Mouse (Mus musculus) hindbrain, embryonic 11.5 days (tissue): ENCODE measurements around the gene Abcg1. TPM values are rescaled to one million over a fixed set of nuclear protein-coding genes. Genes with fewer than 3 reads are reported as not detected.

Experiments
- ATAC-seq: fragments of 200-750 bp; cut with Nextera tagmentation; 2 replicates; pipeline ENCODE4 v1.8.0; 2017; ENCODE audit warnings: mild to moderate bottlenecking, moderate TSS enrichment, moderate library complexity; ENCODE audit not compliant: low FRiP score
- DNase-seq: peaks from one replicate; pipeline ENCODE4 v3.0.0-alpha.2; 2015; ENCODE audit warnings: low spot score
- H3K27ac ChIP-seq: fragments of 300-500 bp; sonication (generic); 2 replicates; pipeline ENCODE4 v1.5.1; 2014; ENCODE audit warnings: mild to moderate bottlenecking, low read depth, low read length
- H3K27me3 ChIP-seq: fragments of 300-500 bp; sonication (generic); 2 replicates; pipeline ENCODE4 v1.6.1; 2014; ENCODE audit warnings: mild to moderate bottlenecking, low read length, moderate library complexity, mixed read lengths; ENCODE audit not compliant: control insufficient read depth, insufficient read depth
- H3K36me3 ChIP-seq: fragments of 300-500 bp; sonication (generic); 2 replicates; pipeline ENCODE4 v1.6.1; 2014; ENCODE audit warnings: mild to moderate bottlenecking, low read length, moderate library complexity, mixed read lengths; ENCODE audit not compliant: control insufficient read depth, insufficient read depth
- H3K4me1 ChIP-seq: fragments of 300-500 bp; sonication (generic); replicated peaks from 2 replicates; pipeline ENCODE4 v1.6.1; 2014; ENCODE audit warnings: low read length, mixed read lengths; ENCODE audit not compliant: control insufficient read depth, insufficient read depth
- H3K4me2 ChIP-seq: fragments of 300-500 bp; sonication (generic); replicated peaks from 2 replicates; pipeline ENCODE4 v1.6.1; 2014; ENCODE audit warnings: mild to moderate bottlenecking, low read depth, low read length
- H3K4me3 ChIP-seq: fragments of 300-500 bp; sonication (generic); 2 replicates; pipeline ENCODE4 v1.5.1; 2014; ENCODE audit warnings: low read depth, low read length
- H3K9ac ChIP-seq: fragments of 300-500 bp; sonication (generic); 2 replicates; pipeline ENCODE4 v1.6.1; 2014; ENCODE audit warnings: low read depth, low read length
- H3K9me3 ChIP-seq: fragments of 300-500 bp; sonication (generic); 2 replicates; pipeline ENCODE4 v1.6.1; 2016; ENCODE audit warnings: low read length; ENCODE audit not compliant: control insufficient read depth
- WGBS: fragments of 180-500 bp; shearing (Covaris S2); extraction: QIAGEN DNeasy Blood & Tissue Kit; methylation state at CpG from one replicate; pipeline ENCODE4 v1.1.7; 2014; 5-methylcytosine and 5-hydroxymethylcytosine counted together
- polyA plus RNA-seq: library from polyadenylated mRNA; unstranded; fragments of >200 nt; fragmentation: Nextera tagmentation; extraction: Ambion mirVana; gene quantifications from 2 replicates; pipeline ENCODE4 v1.2.1, GENCODE M21; 2014

The Abcg1 gene
- polyA plus RNA-seq, 1 experiment from 2014 or later, result 10.5 TPM

DNA sequence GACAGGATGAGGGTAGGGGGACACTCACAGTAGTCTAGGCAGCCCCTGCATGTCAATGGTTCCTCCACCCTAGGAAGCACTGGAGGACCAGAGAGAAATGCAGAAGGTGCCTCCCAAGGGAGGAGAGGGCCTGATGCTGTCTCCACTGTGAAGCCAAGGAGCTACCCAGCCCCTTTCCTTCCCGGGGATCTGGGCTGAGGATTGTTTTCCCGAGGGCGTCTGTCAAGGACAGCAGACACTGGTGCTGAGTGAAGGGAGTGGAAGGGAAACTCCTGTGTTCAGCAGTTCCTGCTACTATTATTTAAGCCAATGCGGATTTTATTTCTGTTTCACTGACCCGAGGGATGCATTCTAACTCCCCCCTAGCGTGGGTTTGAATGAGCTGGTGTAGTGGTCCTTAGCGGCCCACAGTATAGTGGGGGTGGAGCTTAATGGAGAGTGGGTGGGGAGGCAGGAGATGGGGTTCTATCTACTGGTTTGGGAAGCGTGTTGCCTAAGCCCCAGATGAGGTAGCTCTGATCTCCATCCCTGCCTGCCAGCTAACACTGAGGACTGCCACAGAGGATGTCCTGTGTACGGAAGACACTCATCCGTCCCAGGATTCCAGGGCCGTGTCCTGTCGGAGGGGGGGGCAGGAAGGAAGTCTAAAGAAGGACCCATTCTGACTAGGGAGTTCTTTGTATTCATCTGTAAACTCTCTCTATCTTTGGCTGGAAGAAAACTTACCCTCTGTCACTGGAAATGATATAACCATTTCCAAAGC lies 21.8 kb downstream of the Abcg1 start:
- DNase-seq (no peak), ATAC-seq (no peak)
- Histone ChIP-seq H3K9ac (no peak overlapping the region), H3K36me3 (no peaks in the 10 kb centered on the region), H3K4me3 (no peak overlapping the region), H3K4me1 (peaks cover 5% of the 10 kb centered on the region; the same call in 1 of the 2 replicates), H3K9me3 (no peaks in the 10 kb centered on the region), H3K27ac (no peak overlapping the region), H3K4me2 (no peak overlapping the region), H3K27me3 (no peaks in the 10 kb centered on the region)
- WGBS, result 54% methylated on average over 12 of the region's 12 CpGs

- DNase-seq (no peak), ATAC-seq (no peak)
- Histone ChIP-seq H3K4me3 (no peak overlapping the region), H3K36me3 (no peaks in the 10 kb centered on the region), H3K9ac (no peak overlapping the region), H3K27me3 (no peaks in the 10 kb centered on the region), H3K4me1 (peaks cover 4% of the 10 kb centered on the region; the same call in 1 of the 2 replicates), H3K4me2 (no peak overlapping the region), H3K9me3 (no peaks in the 10 kb centered on the region), H3K27ac (no peak overlapping the region)
- 92% methylated on average over 4 of the region's 4 CpGs for WGBS
Observed at GRCm38 (mm10) chr17:31082296-31083078, 25.0 kb downstream of the Abcg1 start.

DNA sequence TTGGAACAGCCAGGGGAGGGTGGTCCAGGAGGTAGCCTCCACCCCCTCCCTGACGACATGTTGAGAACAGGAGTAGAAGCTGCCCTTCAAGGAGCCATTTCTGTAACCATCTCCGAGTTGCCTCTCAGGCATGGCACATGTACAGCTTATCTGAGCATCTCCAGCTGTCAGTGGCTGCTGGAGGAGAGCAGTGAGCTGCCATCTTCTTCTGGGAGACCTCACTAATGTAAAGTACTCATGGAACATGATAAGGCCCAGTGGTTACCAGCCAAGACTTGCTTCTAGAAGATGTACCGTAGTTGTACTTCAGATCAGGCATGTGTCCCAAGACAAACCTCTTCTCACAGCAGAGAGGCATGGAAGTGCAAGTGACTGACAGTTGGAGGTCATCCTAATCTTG lies 28.0 kb downstream of the Abcg1 start:
- H3K4me2 ChIP-seq, result no peak overlapping the region
- no peak overlapping the region for H3K27ac ChIP-seq
- H3K36me3 ChIP-seq, result no peaks in the 10 kb centered on the region
- no peaks in the 10 kb centered on the region for H3K27me3 ChIP-seq
- peaks cover 6% of the 10 kb centered on the region; the same call in 1 of the 2 replicates for H3K4me1 ChIP-seq
- no peaks in the 10 kb centered on the region for H3K9me3 ChIP-seq
- ATAC-seq, result no peak
- DNase-seq, result no peak
- H3K4me3 ChIP-seq, result no peak overlapping the region
- H3K9ac ChIP-seq, result no peak overlapping the region
- 83% methylated on average over 3 of the region's 3 CpGs for WGBS

DNA sequence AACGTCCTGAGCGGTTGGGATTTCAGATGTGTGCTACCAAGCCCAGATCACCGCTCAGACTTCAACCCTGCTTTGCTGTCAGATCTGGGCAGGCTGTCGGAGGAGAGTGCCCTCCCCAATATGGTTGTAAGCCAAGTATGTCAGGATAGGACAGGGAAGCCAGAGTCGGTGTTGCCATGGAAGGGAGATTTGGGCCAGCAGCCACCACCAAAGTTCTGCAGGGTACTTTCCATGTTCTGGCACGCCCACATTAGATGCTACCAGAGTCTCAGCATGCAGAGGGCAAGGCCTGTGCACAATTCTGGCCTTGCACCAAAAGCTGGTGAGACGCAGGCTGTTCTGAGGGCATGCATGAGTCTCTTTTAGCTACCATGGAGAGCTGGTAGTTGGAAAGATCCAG lies 28.7 kb downstream of the Abcg1 start:
- H3K4me1 ChIP-seq, result peaks cover 7% of the 10 kb centered on the region; the same call in 1 of the 2 replicates
- H3K4me3 ChIP-seq, result no peak overlapping the region
- WGBS, result 90% methylated on average over 7 of the region's 7 CpGs
- no peak overlapping the region for H3K4me2 ChIP-seq
- H3K9me3 ChIP-seq, result no peaks in the 10 kb centered on the region
- H3K9ac ChIP-seq, result no peak overlapping the region
- ATAC-seq, result no peak
- no peaks in the 10 kb centered on the region for H3K27me3 ChIP-seq
- no peak overlapping the region for H3K27ac ChIP-seq
- DNase-seq, result no peak
- no peaks in the 10 kb centered on the region for H3K36me3 ChIP-seq

DNA sequence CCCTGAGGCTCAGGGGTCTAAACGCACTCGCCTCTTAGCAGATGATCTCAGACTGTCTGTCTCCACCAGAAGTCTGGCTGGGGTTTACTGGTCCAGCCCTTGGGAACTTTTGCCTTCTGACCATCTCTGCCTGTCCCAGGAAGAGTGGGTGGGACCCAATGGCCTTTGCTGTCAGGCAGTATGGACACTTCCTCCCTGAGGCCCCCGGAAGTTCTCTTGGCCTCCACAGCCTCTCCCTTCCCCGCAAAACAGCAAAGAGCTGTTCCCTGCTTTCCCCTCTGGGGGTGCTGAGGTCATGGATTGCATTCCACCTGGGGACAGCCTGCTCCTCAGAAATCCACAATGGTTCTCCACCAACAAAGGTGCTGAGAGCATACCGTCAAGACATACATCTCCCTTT lies 31.2 kb downstream of the Abcg1 start:
- ATAC-seq, result no peak
- peaks cover 7% of the 10 kb centered on the region; the same call in 1 of the 2 replicates for H3K4me1 ChIP-seq
- no peaks in the 10 kb centered on the region for H3K36me3 ChIP-seq
- WGBS, result 49% methylated on average over 5 of the region's 5 CpGs
- no peak overlapping the region for H3K4me3 ChIP-seq
- DNase-seq, result no peak
- H3K9ac ChIP-seq, result no peak overlapping the region
- H3K9me3 ChIP-seq, result no peaks in the 10 kb centered on the region
- no peak overlapping the region for H3K4me2 ChIP-seq
- H3K27ac ChIP-seq, result no peak overlapping the region
- no peaks in the 10 kb centered on the region for H3K27me3 ChIP-seq

DNA sequence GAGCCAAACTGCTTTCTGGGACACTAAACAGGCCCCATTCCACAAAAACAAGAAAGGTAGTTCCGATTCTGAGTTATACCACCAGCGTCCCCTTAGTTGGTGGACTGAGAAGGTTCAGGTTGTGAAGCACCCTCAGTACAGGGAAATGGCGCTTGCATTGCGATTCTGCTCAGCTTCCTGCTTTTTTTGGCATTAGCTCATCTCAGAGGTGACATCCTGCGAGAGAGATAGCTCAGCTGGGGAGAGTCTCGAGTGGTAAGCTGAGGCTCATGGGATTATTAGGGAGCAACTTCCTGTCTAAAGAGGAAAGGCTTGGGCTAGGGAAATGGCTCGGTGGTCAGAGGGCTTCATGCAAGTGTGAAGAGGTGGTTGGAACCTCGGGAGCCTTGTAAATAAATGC lies 32.4 kb downstream of the Abcg1 start:
- no peak for ATAC-seq

GRCm38 (mm10) chr17:31091023-31091735 lies 33.7 kb downstream of the Abcg1 start:
- Histone ChIP-seq H3K4me3 (no peak overlapping the region), H3K27me3 (no peaks in the 10 kb centered on the region), H3K4me1 (peaks cover 7% of the 10 kb centered on the region; the same call in 1 of the 2 replicates), H3K9me3 (no peaks in the 10 kb centered on the region), H3K27ac (peak overlapping the region; percentile 49; the same call in 1 of the 2 replicates), H3K4me2 (no peak overlapping the region), H3K9ac (no peak overlapping the region), H3K36me3 (no peaks in the 10 kb centered on the region)
- DNase-seq, result no peak
- ATAC-seq, result no peak
- 52% methylated on average over 13 of the region's 13 CpGs for WGBS

More for the DNA sequence above, 32.4 kb downstream of the Abcg1 start:
- Histone ChIP-seq H3K27me3 (no peaks in the 10 kb centered on the region), H3K4me2 (no peak overlapping the region), H3K9ac (no peak overlapping the region), H3K36me3 (no peaks in the 10 kb centered on the region), H3K9me3 (no peaks in the 10 kb centered on the region), H3K4me3 (no peak overlapping the region), H3K27ac (0 out of 2 replicates have a peak overlapping the region, but pooled peaks have one; percentile 24), H3K4me1 (peaks cover 7% of the 10 kb centered on the region; the same call in 1 of the 2 replicates)
- DNase-seq, result no peak
- WGBS, result 85% methylated on average over 8 of the region's 8 CpGs

GRCm38 (mm10) chr17:31094781-31095180 lies 37.3 kb downstream of the Abcg1 start:
- 53% methylated on average over 5 of the region's 5 CpGs for WGBS
- H3K9ac ChIP-seq, result no peak overlapping the region

More at GRCm38 (mm10) chr17:31094781-31095180, 37.3 kb downstream of the Abcg1 start:
- DNase-seq (no peak), ATAC-seq (no peak)
- no peak overlapping the region for H3K4me3 ChIP-seq
- no peaks in the 10 kb centered on the region for H3K27me3 ChIP-seq
- H3K36me3 ChIP-seq, result no peaks in the 10 kb centered on the region
- no peaks in the 10 kb centered on the region for H3K9me3 ChIP-seq
- no peak overlapping the region for H3K27ac ChIP-seq
- no peak overlapping the region for H3K4me2 ChIP-seq
- peaks cover 5% of the 10 kb centered on the region; the same call in 1 of the 2 replicates for H3K4me1 ChIP-seq
